ENCODE assay signal across 1 mouse cellular context in the genomic region with DNA sequence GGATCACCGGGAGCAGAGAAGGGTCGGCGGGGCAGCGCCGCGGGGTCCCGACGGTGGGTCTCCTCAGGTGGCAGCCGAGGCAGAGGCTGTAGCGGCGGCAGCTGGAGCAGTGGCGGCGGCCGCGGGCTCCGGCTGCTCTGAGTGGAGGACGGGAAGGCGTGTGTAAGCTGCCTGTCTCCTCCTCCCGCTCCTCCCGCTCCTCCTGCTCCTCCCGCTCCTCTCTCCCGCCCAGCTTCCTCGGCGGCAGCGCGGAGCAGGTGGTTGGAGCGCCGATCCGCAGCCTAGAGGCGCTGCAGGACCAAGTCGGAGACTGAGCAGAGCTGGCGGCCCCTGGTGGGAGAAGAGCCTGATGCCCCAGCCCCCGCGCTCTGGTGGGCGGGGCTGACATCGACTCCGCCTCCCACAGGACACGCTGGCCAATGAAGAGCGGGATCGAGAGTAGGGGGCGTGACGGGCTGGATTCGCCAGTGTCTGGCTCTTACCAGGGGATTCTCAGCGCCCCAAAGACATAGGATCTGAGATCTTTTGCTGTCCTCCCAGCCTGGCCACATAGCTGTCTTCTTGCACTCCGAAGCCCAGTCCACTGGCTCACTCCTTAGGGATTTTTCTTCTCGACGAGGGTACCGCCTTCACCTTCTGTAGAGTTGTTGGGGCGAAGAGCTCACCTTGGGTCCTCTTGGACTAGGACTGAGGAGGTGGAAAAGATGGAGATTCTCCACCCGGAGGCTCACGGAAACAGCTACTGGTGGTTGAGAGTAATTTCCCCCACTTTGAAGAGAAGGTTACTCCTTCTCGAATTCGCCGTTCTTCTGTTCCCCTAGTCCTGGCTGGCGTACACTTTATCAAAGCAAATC.
TF ChIP-seq lines count a peak whose summit lies in the region.

No protein-coding gene starts in this region.

TF ChIP-seq in CH12.LX, 34 proteins besides CTCF, POLR2A, EP300 and RAD21 (continued from another document):
- peak; percentile 97; the same call in 1 of the 2 replicates for TF ChIP-seq CHD1 (IDR thresholded peaks at IDR 0.05; ENCODE audit: low read depth, low read length)
- peak; percentile 77 for TF ChIP-seq MAX (IDR thresholded peaks at IDR 0.05; ENCODE audit: low read length)
- no peak for TF ChIP-seq JUND (conservative IDR thresholded peaks at IDR 0.05; ENCODE audit: low read depth, low read length)
- TF ChIP-seq RCOR1 (conservative IDR thresholded peaks at IDR 0.05; ENCODE audit: low read depth, low read length), result no peak; the same call in 1 of the 2 replicates
- TF ChIP-seq HCFC1 (IDR thresholded peaks at IDR 0.05; ENCODE audit: low read depth, low read length), result peak; percentile 42
- TF ChIP-seq KAT2A (IDR thresholded peaks at IDR 0.05; ENCODE audit: insufficient replicate concordance, low read length), result 0 out of 2 replicates have a peak, but pooled peaks have one; percentile 45
- TF ChIP-seq MAZ (IDR thresholded peaks at IDR 0.05; ENCODE audit: low read depth, low read length), result peak; percentile 97
- peak; percentile 13; the same call in 1 of the 2 replicates for TF ChIP-seq ZNF384 (IDR thresholded peaks at IDR 0.05; ENCODE audit: low read depth, low read length)
- no peak for TF ChIP-seq USF1 (IDR thresholded peaks at IDR 0.05; ENCODE audit: low read depth, low read length)
- TF ChIP-seq PAX5 (IDR thresholded peaks at IDR 0.05; ENCODE audit: low read length), result no peak
- peak; percentile 92 for TF ChIP-seq SMC3 (IDR thresholded peaks at IDR 0.05; ENCODE audit: low read depth, low read length)
- TF ChIP-seq ZMIZ1 (IDR thresholded peaks at IDR 0.05; ENCODE audit: low read depth, low read length), result peak; percentile 80
- TF ChIP-seq MXI1 (IDR thresholded peaks at IDR 0.05; ENCODE audit: low read depth, low read length), result peak; percentile 83
- no peak for TF ChIP-seq ZKSCAN1 (IDR thresholded peaks at IDR 0.05; ENCODE audit: borderline replicate concordance, low read depth, low read length)
- peak; percentile 64; the same call in 1 of the 2 replicates for TF ChIP-seq TBP (conservative IDR thresholded peaks at IDR 0.05; ENCODE audit: low read depth, low read length)
- no peak for TF ChIP-seq NRF1 (IDR thresholded peaks at IDR 0.05; ENCODE audit: low read depth, low read length)
- no peak for TF ChIP-seq MAFK (IDR thresholded peaks at IDR 0.05; ENCODE audit: insufficient replicate concordance, low read length)
- TF ChIP-seq BHLHE40 (IDR thresholded peaks at IDR 0.05; ENCODE audit: low read depth, low read length), result peak; percentile 38; the same call in 1 of the 2 replicates
- TF ChIP-seq NELFE (IDR thresholded peaks at IDR 0.05; ENCODE audit: low read depth, low read length), result peak; percentile 89
- no peak for TF ChIP-seq USF2 (conservative IDR thresholded peaks at IDR 0.05; ENCODE audit: low read depth, low read length)
- 0 out of 2 replicates have a peak, but pooled peaks have one; percentile 45 for TF ChIP-seq MYC (IDR thresholded peaks at IDR 0.05; ENCODE audit: low read depth, low read length)
- TF ChIP-seq TCF12 (IDR thresholded peaks at IDR 0.05; ENCODE audit: low read depth, low read length), result peak; percentile 76
- peak; percentile 76 for TF ChIP-seq ZC3H11A (IDR thresholded peaks at IDR 0.05; ENCODE audit: low read depth, low read length)
- peak; percentile 88 for TF ChIP-seq UBTF (IDR thresholded peaks at IDR 0.05; ENCODE audit: low read depth, low read length)
- TF ChIP-seq CHD2 (IDR thresholded peaks at IDR 0.05; ENCODE audit: low read length), result peak; percentile 71; the same call in 1 of the 2 replicates
- TF ChIP-seq POLR2AphosphoS2 (IDR thresholded peaks at IDR 0.05; ENCODE audit: low read depth, low read length), result 0 out of 2 replicates have a peak, but pooled peaks have one; percentile 42
- no peak for TF ChIP-seq E2F4 (IDR thresholded peaks at IDR 0.05; ENCODE audit: insufficient replicate concordance, low read depth, low read length)
- TF ChIP-seq GABPA (IDR thresholded peaks at IDR 0.05; ENCODE audit: insufficient replicate concordance, low read depth, low read length), result no peak
- TF ChIP-seq MEF2A (IDR thresholded peaks at IDR 0.05; ENCODE audit: borderline replicate concordance, low read depth, low read length), result peak; percentile 78; the same call in 1 of the 2 replicates
TF ChIP-seq in CH12.LX: peak in this region for 23.
